Mouse (Mus musculus) left cerebral cortex, postnatal 10 days (tissue): Measurements from ENCODE around the gene Smim13. TPM values are rescaled to one million over a fixed set of nuclear protein-coding genes. Genes with fewer than 3 reads are reported as not detected.
"Not testable (repeated sequence)": the region's sequence is repeated elsewhere in the genome, so short reads cannot be mapped to it uniquely, and the experiment has no call there.

Experiments used
- DNase-seq, 2 experiments: peaks; one replicate each; pipeline ENCODE4 v3.0.0; 2021 to 2022; ENCODE audit warnings: low spot score in 2 of 2, mixed read lengths in 1 of 2; ENCODE audit errors: extremely low spot score in 1 of 2
- intact Hi-C: fragments of 180-260 bp; cut with DNase I; formaldehyde crosslinking; loops from one replicate; pipeline ENCODE4 v1.15.1; 2025
- total RNA-seq, 2 experiments: library from RNA; stranded (reverse); gene quantifications; 2 replicates each; pipeline ENCODE4 v1.2.3; 2021

Smim13 gene
- total RNA-seq = 100 to 1,000 TPM; 157 to 163 TPM

DNA sequence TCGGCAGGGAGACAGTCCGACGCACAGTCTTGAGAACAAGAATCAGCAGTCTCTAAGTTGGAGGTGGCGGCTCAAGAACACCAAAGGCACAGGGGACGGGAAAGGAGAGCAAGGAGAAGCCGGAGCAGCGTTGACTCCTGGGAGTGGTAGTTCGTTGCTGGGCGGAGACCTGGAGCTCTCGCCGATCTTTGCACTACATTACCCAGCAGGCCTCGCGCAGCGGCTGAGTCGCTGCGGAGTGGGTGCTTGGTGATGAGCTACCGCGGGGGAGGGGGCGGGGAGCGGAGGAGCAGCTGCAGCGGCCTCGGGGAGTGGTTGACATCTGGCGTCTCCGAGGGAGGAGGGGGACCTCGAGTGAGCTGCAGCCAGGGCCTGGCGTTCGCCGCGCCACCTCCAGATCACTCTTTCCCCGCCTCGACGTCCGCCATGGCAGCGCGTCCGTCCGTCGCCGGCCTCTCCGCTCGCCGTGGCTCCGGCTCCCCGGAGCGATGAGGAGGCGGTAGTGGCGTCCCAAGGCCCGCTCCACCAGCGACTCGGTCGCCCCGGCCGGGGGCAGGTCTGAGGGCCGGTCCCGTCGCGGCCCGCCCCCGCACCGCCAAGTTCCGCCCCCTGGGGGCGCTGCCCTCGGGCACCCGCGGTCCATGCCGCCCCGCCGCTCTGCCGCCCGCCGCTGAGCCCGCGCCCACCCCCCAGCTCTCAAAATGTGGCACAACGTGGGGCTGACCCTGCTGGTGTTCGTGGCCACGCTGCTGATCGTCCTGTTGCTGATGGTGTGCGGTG lies at the start of gene Smim13:
Gene Smim13, plus strand, starts transcription at position 307 of the 780 bp plus-strand sequence.
- intact Hi-C loops = no loop called here
- DNase-seq = peak; percentile 95 to 96

DNA sequence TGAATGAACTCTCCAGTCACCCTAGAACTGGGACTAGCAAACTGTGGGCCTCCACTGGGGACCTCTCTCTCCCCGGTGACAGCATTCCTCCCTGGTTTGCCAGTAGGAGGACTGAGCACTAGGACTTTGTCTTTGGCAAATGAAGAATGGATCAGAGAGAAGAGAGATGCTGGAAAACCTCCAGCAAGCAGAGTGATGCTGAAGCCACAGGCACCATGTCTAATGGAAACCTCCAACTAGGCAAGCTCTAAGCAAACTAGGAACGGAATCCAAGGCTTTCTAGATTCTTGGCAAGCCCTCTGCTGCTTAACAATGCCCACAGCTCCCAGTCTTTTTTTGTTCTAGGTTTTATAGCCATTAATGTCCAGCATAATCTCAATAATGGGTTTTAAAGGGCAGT lies 48.8 kb upstream of the Smim13 start:
- intact Hi-C loops = no loop called here
- DNase-seq = peak in 1 of 2 experiments; percentile 58

DNA sequence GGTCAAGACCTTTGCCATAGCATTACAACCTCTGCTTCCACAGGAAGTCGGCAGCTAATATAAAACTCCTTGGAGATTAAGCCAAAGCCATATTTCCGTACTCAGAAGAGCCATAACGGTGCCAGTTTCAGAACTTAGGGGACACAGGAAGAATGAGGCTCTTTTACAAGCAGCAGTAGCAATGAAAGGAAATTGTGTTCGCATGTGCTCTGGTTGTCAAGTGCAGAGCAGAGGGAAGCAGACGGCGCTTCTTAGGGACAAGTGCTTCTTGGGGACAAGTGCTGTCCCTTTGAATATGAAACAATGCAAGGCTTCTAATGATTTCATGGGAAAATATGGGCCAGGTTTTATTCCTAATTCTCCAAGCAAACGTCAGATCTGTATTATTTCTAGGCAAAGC lies 46.4 kb upstream of the Smim13 start:
- intact Hi-C loops = no loop called here
- DNase-seq = peak in 1 of 2 experiments; percentile 38

DNA sequence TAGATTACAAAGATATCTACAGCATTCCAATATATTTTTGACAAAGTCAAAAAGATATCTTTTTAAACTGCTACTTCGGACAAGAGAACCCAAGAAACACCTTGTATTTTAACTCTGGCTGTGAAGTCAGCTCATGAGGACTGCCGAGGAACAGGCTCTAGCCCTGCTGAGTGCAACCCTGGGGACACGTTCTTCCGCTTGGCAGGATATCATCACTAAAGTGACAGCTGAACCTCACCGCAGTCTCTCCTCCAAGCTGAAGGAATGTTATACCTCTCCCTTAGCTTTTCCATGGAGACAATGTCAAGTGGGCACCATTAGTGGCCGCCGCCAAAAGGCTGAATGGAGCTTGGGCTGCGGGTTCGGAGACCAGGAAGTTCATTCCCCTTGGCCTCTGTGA lies 46.0 kb upstream of the Smim13 start:
- no peak for DNase-seq
- intact Hi-C loops = no loop called here

DNA sequence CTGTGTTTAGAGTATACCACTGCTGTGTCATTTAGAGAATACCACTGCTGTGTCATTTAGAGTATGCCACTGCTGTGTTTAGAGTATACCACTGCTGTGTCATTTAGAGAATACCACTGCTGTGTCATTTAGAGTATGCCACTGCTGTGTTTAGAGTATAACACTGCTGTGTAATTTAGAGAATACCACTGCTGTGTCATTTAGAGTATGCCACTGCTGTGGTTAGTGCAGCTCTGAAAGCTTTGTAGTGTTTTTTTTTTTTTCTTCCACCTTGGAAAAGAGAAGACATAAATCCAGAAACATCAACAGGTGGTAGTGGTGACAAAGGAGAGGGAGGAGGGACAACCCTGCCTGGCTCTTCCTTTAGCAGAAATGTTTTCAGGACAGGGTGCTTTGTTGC lies 44.1 kb upstream of the Smim13 start:
- intact Hi-C loops, DNase-seq: not testable (repeated sequence)

DNA sequence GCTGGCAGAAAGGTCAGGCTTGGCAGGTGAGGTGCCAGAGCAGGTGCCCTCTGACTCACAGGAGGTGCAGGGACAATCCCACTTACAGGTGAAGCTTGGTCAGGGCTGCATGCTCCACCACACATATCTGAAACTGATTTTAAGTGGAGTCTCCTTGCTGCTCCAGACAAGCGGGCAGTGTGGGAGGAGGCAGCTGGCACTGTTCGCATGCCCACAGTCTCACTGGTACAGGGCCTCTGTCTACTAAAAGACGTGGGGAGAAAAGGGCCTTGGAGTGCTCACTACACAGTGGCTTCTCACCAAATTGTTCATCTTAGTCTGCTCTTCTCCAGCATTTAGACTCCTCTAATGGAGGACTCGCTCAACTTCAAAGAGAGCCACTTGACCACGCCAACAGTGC lies 43.4 kb upstream of the Smim13 start:
- intact Hi-C loops = no loop called here
- DNase-seq = no peak

DNA sequence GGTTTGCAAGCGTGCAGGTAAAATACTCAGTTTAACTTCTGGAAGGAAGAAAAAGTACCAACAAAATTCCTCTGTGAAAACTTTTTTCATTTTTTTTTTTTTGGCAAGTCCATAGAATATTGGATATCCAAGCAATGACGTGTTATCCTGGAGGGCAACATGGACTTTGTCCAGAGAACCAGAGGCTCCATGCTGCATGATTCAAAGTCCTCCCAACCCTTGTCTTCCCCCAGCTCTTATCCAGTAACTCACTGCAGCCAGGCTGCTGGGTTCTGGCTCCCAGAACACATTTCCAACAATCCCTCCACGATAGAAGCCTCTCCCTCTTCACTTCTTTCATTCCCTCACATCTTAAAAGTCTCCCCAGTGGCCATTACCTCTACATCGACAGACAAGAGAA lies 38.4 kb upstream of the Smim13 start:
- intact Hi-C loops = no loop called here
- DNase-seq = no peak

DNA sequence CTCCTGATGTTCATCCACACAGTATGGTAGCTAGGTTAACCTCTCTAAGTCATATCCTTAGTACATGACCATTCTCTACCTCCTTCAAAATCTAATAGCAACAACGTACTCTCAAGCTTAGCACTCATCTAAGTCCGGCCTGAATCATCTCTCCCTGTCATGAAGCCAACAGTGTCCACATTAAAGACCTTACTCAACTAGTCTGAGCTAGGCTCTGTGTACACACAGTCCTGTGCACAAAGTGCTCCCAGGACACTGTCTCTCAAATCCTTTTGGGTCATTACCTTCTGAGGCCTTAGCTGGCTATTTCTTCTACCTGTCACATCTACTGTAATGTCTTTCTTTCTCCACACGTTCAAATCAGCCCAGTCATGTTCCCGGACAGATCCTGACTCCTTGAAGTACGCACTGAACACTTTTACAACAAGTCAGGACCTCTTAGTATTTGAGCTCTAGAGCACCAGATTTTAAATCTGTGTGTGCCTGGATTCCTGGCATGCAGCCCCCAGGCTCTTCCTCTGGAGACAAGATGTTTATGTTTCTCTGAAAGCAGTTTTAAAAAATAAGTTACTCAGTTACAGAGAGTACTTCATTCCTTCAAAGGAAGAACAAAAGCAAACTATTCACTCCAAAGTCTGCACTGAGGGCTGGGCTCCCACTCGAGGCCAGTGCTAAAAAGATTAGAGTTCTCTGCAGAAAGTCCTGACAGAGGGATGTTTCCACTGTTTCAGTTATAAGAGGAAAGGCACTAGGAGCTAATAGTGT lies 36.9 kb upstream of the Smim13 start:
- DNase-seq = no peak
- intact Hi-C loops = no loop called here

DNA sequence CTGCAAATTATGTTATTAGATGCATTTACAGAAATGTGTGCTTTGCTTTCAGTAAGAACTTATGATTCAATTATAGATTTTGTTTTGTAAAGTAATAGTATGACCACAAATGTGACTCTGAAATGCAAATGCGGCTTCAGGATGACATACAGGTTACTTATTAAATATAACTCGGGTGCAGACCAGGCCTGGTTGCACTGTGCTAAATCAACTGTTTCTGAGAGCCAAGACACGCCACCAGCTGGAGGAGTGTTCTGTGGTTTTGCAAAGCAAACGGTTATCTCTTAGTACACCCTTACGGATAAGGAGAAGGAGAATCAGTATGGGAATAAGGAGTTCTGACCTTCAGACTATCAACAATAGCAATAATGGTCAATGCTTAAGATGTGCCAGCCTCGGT lies 34.0 kb upstream of the Smim13 start:
- intact Hi-C loops = no loop called here
- DNase-seq = no peak

DNA sequence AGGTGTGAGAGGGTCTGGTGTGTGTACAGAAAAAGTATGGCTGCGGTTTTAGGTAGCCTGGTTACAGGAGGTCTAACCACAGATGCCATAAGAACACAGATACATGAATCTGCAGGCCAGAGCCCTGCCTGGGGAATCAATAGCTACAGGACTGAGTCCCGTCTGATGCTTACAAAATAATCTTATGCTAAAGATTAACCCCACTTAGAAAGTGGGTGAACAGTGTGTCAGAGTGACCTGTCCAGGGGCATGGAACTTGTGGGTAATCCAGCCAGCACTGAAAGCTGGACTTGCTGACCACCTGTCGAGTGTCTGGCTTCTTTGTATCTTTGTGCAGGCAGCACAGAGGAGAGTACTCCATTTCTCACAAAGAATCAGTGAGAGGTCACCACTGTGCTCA lies 33.4 kb upstream of the Smim13 start:
- DNase-seq = no peak
- intact Hi-C loops = no loop called here

DNA sequence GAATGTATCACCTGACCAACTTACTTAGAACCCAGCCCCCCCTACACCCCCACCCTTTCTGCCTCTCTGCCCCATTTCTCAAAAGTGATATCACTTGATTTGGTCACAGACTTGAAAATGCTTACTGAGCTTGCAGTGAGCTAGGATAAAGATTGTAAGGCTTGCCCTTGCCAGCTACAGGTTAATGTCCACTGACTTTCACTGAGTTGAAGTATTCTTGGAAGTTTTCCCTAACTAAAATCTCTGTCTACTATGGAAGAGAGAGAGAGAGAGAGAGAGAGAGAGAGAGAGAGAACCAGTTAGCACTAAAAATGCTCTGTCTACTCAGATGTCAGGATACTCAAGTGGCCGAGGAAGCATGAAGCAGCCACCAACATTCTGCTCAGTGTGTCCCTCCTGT lies 30.6 kb upstream of the Smim13 start:
- no peak for DNase-seq
- intact Hi-C loops = no loop called here

DNA sequence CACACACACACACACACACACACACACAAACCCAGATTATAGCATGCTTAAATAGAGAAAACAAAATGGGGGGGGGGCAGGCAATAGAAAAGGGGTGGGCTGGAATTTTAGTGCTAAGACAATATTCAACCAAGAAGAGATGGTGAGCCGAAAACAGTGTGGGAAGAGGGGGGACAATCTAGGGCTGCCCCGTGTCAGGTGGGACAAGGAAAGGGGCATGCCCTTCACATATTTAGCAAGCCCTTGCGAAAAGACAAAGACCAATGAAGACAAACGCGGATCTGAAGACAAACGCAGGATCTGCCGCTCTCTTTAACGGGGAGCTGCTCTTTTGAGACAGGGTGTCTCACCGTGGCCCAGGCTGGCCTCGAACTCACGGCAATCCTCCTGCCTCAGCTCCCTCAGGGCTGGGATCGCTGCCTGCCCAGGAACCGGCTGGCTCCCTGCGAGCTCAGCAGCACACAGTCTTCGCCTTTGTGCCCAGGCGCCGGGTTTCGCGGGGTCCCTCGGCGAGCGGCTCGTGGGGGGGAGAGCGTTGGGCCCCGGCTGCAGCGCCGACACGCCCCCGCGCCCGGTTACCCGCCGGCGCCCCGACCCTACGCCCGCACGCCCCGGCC lies 29.8 kb upstream of the Smim13 start:
- intact Hi-C loops = loop anchor here (5.0 kb wide), 1 partner anchor 432 kb away; no protein-coding TSS in a partner anchor
- DNase-seq = no peak

DNA sequence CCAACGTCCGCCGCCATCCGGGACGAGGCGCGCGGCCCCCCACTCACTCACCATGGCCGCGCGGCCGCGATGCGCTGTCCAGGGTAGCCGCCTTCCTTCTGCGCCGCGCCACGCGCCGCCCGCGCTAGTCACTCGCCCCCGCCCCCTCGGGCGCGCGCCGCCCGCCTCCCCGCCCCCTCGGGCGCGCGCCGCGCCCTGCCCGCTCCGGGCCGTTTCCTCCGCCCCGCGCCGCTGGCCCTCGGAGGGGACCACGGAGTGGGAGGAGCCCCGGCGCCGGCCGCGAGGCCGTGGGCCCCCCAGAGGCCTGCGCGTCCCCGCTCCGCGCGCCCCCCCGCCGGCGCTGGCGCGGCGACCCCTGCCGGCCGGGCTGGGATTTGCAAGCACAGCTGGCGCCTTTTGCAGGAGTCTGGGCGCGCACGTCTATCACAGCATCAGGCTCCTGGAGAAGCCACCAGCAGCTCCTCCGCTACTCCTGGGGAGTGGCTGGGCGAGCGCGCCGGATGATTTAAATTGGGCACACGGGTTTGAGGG lies 29.3 kb upstream of the Smim13 start, which contains the start of gene Elovl2:
Gene Elovl2, minus strand, starts transcription at position 102 of the 531 bp plus-strand sequence.
- peak; percentile 34 to 88 for DNase-seq
- intact Hi-C loops = loop anchor here (5.0 kb wide), 1 partner anchor 433 kb away; no protein-coding TSS in a partner anchor

DNA sequence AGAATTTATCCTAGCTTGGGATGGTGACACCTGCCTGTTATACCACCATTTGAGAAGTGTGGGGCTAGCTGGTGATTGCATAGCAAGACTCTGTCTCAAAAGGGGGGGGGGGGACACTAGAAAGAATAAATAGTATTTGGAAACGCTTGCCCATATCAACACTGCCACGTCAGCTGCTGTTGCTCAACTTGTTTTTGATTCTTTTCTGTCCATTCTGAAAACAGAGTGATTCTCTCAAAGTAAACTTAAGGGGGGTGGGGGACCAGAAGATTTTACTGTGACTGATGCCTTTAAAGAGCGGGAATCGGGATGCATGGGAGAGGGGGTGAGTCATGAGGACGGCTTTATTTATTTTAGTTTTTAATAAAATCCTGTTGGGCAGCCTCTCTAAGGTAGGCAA lies 23.1 kb upstream of the Smim13 start:
- intact Hi-C loops = no loop called here
- no peak for DNase-seq

DNA sequence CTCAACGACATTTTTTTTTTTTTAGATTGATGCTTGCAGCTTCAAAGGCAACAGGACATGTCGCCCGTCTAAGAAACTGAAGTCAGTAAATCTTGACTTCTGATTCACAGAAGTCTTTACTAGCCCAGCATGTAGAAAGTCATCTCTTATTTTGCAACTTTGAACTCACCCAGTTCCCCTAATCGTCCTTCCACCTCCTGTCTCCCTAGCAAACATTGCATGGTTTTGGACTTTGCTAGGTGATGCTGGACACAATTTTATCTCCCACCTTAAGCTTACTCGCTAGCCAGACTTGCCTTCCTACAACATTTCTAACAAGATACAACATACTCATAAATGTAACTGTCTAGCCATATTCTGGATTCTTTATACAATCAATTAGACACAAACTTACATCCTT lies 21.6 kb upstream of the Smim13 start:
- intact Hi-C loops = no loop called here

DNA sequence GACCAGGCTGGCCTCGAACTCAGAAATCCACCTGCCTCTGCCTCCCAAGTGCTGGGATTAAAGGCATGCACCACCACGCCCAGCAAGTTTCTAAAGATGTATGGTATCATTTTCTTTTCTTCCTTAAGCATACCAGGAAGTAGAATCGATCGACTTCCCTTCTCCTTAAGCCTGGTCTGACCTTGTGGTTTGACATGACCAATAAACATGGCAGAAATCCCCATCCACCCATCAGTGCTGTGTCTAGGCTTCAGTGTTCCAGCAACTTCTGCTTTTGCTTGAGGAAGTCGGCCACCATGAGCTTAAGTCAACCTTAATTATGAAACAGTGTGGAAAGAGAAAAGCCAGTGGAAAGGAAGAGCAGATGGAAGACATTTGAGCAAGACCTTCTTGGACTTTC lies 19.4 kb upstream of the Smim13 start:
- intact Hi-C loops = loop anchor here (10.0 kb wide), 1 partner anchor 215 kb away; the partner anchor contains the start of gene Tmem14c
- no peak for DNase-seq

More for the DNA sequence above, 21.6 kb upstream of the Smim13 start:
- DNase-seq = no peak

DNA sequence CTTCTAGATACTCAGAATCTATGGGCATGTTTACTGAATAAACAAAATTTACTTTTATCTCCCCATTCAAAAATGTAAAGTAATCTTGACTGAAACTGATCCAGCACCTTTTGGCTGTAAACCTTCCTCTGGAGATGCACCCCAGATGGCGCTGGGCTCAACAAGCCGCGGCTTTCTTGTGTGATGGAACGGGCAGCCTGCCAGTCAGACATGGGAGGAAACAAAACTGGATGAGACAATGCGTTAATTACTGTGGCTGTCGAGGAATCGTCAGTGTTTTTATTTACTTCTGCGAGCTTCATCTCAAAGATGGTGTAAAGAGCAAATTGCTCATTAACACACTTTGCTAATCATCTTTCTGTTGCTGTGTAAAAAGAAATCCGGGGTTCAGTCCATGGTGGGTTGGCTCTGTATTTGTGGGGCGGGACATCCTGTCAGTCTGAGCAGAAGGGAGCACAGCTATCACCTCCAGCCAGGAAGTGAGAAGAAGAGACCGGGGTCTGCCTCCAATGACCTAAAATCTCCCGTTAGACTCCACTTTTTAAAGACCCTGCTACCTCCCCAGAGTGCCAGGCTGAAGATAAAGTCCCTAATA lies 18.2 kb upstream of the Smim13 start:
- peak; percentile 49 to 58 for DNase-seq
- intact Hi-C loops = loop anchor here (10.0 kb wide), 1 partner anchor 217 kb away; the partner anchor contains the start of gene Tmem14c

DNA sequence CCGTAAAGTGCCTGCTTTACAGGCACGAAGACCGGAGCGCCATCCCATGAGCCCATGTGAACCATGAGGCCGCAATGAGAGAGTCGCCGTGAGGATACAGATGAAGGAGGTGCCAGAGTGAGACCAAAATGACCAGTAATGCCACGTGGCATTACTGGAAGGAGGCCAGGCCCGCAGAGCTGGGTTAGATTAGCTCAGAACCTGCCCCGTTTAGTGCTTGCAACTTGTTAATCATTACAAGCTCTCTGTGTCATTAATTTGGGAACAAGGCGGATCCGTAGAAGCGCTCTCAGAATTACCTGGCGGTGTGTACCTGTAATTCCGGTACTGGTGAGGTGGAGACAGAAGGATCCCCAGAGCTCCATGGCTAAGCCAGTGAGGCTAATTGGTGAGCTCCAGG lies 17.4 kb upstream of the Smim13 start:
- DNase-seq = no peak
- intact Hi-C loops = loop anchor here (10.0 kb wide), 1 partner anchor 217 kb away; the partner anchor contains the start of gene Tmem14c

DNA sequence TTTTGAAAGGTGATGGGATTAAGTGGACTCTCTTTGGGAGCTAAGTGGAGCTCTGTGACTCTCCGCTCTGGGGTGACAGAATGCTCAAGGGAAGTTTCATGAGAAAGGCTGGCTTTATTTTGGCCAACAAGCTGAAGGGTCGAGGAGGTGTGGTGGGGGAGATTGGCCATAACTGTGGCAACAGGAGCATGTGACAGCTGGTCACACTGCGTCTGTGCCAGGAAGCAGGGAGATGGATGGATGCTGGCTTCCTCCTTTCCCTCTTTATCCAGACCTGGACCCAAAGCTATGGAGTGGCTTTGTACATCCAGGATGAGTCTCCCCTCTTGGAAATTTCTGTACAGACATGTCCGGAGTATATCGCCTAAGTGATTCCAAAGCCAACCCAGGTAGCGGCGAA lies 16.4 kb upstream of the Smim13 start:
- intact Hi-C loops = loop anchor here (10.0 kb wide), 1 partner anchor 218 kb away; the partner anchor contains the start of gene Tmem14c
- no peak for DNase-seq
